Mouse (Mus musculus): Measurements from ENCODE around the gene Mslnl. TPM values are rescaled to one million over a fixed set of nuclear protein-coding genes. Genes with fewer than 3 reads are reported as not detected.

The Mslnl gene
- polyA plus RNA-seq, 1 experiment, result 0.77 TPM

- peaks cover 3% of the 10 kb centered on the region for H3K4me1 ChIP-seq (ENCODE audit: control insufficient read depth, insufficient read depth, low read length)
- no peak overlapping the region for H3K4me3 ChIP-seq (ENCODE audit: insufficient read depth, low read length)
- no peak overlapping the region for H3K27ac ChIP-seq (ENCODE audit: insufficient read depth, low read length)
- TF ChIP-seq CTCF (IDR thresholded peaks at IDR 0.05; ENCODE audit: extremely low read depth, insufficient read depth, low read length) (no peak), POLR2A (IDR thresholded peaks at IDR 0.05; ENCODE audit: extremely low read depth, insufficient read depth, low read length) (no peak)
These were observed 20.0 kb downstream of the Mslnl start for GRCm38 (mm10) chr17:25755627-25756377.

DNA sequence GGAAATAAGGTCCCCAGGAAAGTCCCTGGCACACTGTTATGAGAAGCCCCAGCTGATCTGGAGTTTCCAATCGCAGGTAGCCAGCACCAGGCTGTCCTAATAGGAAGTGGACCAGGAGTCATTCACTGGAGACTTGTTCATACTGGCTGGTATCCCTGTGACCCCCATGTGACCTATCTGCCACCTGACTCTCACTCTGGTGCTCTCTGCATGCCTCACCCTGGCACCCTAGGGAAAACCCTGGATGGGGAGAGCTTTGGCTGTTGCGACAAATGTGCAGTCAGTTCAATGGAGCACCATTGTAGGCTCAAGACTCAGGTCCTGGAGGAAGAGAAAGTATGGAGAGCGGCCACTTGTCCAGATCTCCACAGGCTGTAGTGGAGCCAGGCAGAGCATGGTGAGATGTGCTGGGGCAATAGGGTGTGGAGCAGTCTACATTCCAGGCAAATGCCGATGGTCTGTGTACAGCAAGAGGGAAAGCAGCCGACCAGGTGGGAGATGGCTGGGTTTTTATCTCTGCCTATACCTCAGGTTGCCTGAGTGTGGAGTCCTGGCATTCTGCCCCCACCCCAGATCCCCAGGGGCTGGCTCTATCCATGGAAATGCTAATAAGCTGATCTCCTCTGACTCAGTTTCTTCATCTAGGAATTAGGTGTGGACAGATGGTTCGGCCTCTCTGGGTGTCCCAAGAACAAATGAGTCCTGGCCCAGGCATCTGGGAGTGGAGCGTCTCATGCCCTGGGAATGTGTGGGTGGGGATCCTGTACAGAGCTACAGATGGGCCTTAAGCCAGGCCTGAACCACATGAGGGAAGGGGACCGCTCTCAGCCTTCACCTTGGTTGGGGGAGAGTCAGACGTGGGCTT lies 20.8 kb downstream of the Mslnl start:
- TF ChIP-seq CTCF (IDR thresholded peaks at IDR 0.05; ENCODE audit: extremely low read depth, insufficient read depth, low read length) (no peak), POLR2A (IDR thresholded peaks at IDR 0.05; ENCODE audit: extremely low read depth, insufficient read depth, low read length) (no peak)
- H3K4me3 ChIP-seq (ENCODE audit: insufficient read depth, low read length), result no peak overlapping the region
- H3K27ac ChIP-seq (ENCODE audit: insufficient read depth, low read length), result no peak overlapping the region
- H3K4me1 ChIP-seq (ENCODE audit: control insufficient read depth, insufficient read depth, low read length), result peaks cover 7% of the 10 kb centered on the region

GRCm38 (mm10) chr17:25757691-25758090 lies 21.8 kb downstream of the Mslnl start:
- Histone ChIP-seq H3K4me3 (ENCODE audit: insufficient read depth, low read length) (no peak overlapping the region), H3K27ac (ENCODE audit: insufficient read depth, low read length) (no peak overlapping the region), H3K4me1 (ENCODE audit: control insufficient read depth, insufficient read depth, low read length) (peaks cover 10% of the 10 kb centered on the region)
- TF ChIP-seq POLR2A (IDR thresholded peaks at IDR 0.05; ENCODE audit: extremely low read depth, insufficient read depth, low read length), result no peak
- TF ChIP-seq CTCF (IDR thresholded peaks at IDR 0.05; ENCODE audit: extremely low read depth, insufficient read depth, low read length), result no peak

DNA sequence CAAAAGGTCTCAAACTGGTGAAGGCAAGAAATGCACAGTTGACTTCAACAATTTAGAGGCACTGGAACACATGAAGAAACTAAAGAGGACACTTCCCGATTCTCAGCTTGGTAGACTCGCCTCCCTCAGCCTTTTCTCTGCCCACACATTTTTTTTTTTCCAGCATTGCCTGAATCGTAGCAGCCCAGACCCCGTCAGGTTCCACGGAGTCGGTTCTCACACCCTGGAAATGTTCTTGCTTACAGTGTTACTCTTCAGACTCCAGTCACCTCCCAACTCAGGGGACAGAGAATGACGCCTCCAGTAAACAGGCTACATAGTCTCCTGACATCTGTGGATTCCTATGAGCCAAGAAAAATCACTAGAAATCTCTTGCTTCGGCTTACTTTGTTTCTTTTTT lies 24.3 kb downstream of the Mslnl start:
- TF ChIP-seq CTCF (IDR thresholded peaks at IDR 0.05; ENCODE audit: extremely low read depth, insufficient read depth, low read length) (no peak), POLR2A (IDR thresholded peaks at IDR 0.05; ENCODE audit: extremely low read depth, insufficient read depth, low read length) (no peak)
- H3K4me3 ChIP-seq (ENCODE audit: insufficient read depth, low read length), result no peak overlapping the region
- no peak overlapping the region for H3K27ac ChIP-seq (ENCODE audit: insufficient read depth, low read length)
- peaks cover 10% of the 10 kb centered on the region for H3K4me1 ChIP-seq (ENCODE audit: control insufficient read depth, insufficient read depth, low read length)

DNA sequence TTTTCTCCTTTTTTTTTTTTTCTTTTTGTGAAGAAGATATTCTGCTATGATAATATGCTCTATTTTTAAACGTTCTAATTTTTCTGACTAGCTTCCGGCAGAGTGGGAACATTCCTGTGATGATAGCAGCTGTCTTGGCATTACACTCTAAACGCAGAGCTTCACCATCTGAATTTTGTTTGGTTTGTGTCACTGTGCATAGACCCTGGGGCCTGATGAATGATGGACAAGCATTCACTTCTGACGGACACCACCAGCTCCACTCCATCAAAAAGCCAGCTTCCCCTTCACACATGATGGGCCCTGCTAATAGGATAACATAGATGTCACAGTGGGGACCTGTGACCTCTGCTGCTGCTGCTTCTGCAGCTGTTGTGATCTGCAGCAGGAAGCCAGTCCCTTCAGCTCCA lies 25.7 kb downstream of the Mslnl start:
- Histone ChIP-seq H3K4me3 (ENCODE audit: insufficient read depth, low read length) (no peak overlapping the region), H3K4me1 (ENCODE audit: control insufficient read depth, insufficient read depth, low read length) (peaks cover 10% of the 10 kb centered on the region), H3K27ac (ENCODE audit: insufficient read depth, low read length) (peak overlapping the region; percentile 64)
- TF ChIP-seq POLR2A (IDR thresholded peaks at IDR 0.05; ENCODE audit: extremely low read depth, insufficient read depth, low read length) (0 out of 2 replicates have a peak, but pooled peaks have one; percentile 9), CTCF (IDR thresholded peaks at IDR 0.05; ENCODE audit: extremely low read depth, insufficient read depth, low read length) (no peak)

DNA sequence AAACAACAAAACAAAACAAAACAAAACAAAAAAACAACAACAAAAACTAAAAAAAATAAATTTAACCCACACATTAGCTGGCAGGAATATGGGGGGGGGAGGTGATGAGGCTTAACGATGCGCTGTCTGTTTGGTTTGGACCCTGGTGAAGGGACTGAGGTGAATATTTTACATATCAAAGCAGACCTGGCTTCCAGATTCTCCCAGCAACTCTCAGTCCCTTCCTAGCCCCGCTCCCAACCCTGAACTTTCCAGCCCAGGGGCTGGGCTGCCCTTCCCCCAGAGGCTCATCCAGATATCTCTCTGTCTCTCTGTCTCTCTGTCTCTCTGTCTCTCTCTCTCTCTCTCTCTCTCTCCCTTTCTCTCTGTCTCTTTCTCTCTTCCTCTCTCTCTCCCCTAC lies 26.7 kb downstream of the Mslnl start:
- H3K27ac ChIP-seq (ENCODE audit: insufficient read depth, low read length), result no peak overlapping the region

GRCm38 (mm10) chr17:25765886-25766285 lies 30.0 kb downstream of the Mslnl start:
- no peak for TF ChIP-seq CTCF (IDR thresholded peaks at IDR 0.05; ENCODE audit: extremely low read depth, insufficient read depth, low read length)
- TF ChIP-seq POLR2A (IDR thresholded peaks at IDR 0.05; ENCODE audit: extremely low read depth, insufficient read depth, low read length), result no peak
- Histone ChIP-seq H3K4me3 (ENCODE audit: insufficient read depth, low read length) (no peak overlapping the region), H3K4me1 (ENCODE audit: control insufficient read depth, insufficient read depth, low read length) (peaks cover 7% of the 10 kb centered on the region), H3K27ac (ENCODE audit: insufficient read depth, low read length) (no peak overlapping the region)

More for the DNA sequence above, 26.7 kb downstream of the Mslnl start:
- H3K4me3 ChIP-seq (ENCODE audit: insufficient read depth, low read length), result no peak overlapping the region
- TF ChIP-seq POLR2A (IDR thresholded peaks at IDR 0.05; ENCODE audit: extremely low read depth, insufficient read depth, low read length) (no peak), CTCF (IDR thresholded peaks at IDR 0.05; ENCODE audit: extremely low read depth, insufficient read depth, low read length) (no peak)
- H3K4me1 ChIP-seq (ENCODE audit: control insufficient read depth, insufficient read depth, low read length), result peaks cover 10% of the 10 kb centered on the region

GRCm38 (mm10) chr17:25769331-25769730 lies 33.5 kb downstream of the Mslnl start:
- Histone ChIP-seq H3K4me1 (ENCODE audit: control insufficient read depth, insufficient read depth, low read length) (peaks cover under 1% of the 10 kb centered on the region; the same call in 1 of the 2 replicates), H3K27ac (ENCODE audit: insufficient read depth, low read length) (no peak overlapping the region), H3K4me3 (ENCODE audit: insufficient read depth, low read length) (no peak overlapping the region)
- TF ChIP-seq CTCF (IDR thresholded peaks at IDR 0.05; ENCODE audit: extremely low read depth, insufficient read depth, low read length) (no peak), POLR2A (IDR thresholded peaks at IDR 0.05; ENCODE audit: extremely low read depth, insufficient read depth, low read length) (no peak)

DNA sequence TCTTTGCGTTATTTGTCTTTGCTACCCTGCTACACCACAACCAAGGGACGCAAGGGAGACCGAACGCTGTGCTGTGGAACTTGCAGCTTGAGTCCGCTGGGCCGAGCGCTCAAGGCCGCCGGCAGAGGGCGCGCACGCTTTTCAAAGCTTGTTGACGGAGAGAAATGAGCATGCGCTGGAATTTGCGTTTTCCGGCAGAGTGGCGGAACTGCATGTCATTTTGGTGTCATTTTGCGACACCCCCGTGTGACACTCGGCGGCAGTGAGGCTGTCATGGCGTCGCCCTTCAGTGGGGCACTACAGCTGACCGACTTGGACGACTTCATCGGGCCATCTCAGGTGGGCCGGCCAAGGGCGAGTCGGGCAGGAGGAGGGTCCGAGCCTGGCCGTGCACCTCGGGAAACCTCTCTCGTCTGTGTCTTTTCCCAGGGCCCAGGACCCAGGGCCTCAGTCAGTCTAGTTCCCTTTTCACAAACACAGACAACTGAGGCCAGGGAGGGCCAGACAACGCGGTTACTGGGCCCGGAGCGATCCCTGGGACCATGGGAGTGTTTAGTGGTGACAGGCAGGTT lies 37.8 kb downstream of the Mslnl start, which contains the start of gene Narfl:
Gene Narfl (plus strand): TSS at position 228 of the 572 bp plus-strand sequence.
- TF ChIP-seq CTCF (IDR thresholded peaks at IDR 0.05; ENCODE audit: extremely low read depth, insufficient read depth, low read length) (peak; percentile 91), POLR2A (IDR thresholded peaks at IDR 0.05; ENCODE audit: extremely low read depth, insufficient read depth, low read length) (peak; percentile 81)
- Histone ChIP-seq H3K4me1 (ENCODE audit: control insufficient read depth, insufficient read depth, low read length) (peaks cover 4% of the 10 kb centered on the region; the same call in 1 of the 2 replicates), H3K27ac (ENCODE audit: insufficient read depth, low read length) (peak within 1 kb of the TSS; percentile 11; the same call in 1 of the 2 replicates), H3K4me3 (ENCODE audit: insufficient read depth, low read length) (peak within 1 kb of the TSS; percentile 57)

Data from cortical plate, adult 2 months (tissue).